Mouse (Mus musculus): Measurements from ENCODE around the gene Dlgap4. TPM values are rescaled to one million over a fixed set of nuclear protein-coding genes. Genes with fewer than 3 reads are reported as not detected.

Gene Dlgap4
- total and polyA plus RNA-seq, 3 experiments: 12.4 to 38.5 (median 12.7) TPM

GRCm38 (mm10) chr2:156737976-156738375 lies 124.5 kb downstream of the Dlgap4 start:
- no peak for DNase-seq (ENCODE audit: extremely low read depth)
- Histone ChIP-seq H3K27me3 (replicated peaks) (no peaks in the 10 kb centered on the region), H3K27ac (ENCODE audit: insufficient read depth, low read depth) (no peak overlapping the region), H3K4me2 (ENCODE audit: insufficient read depth, low read depth, poor library complexity, severe bottlenecking) (no peak overlapping the region), H3K36me3 (replicated peaks in 1 of 2; ENCODE audit: control insufficient read depth in 1 of 2, insufficient read depth in 1 of 2, low read length in 1 of 2) (peaks cover 0 to 35% of the 10 kb centered on the region in 2 experiments), H3K79me2 (replicated peaks; ENCODE audit: control insufficient read depth, extremely low read depth, insufficient read depth, poor library complexity, severe bottlenecking) (no peaks in the 10 kb centered on the region), H3K9ac (ENCODE audit: insufficient read depth, low read depth) (no peak overlapping the region), H3K4me1 (ENCODE audit: control insufficient read depth in 1 of 2, insufficient read depth in 2 of 2) (peaks cover 18 to 90% of the 10 kb centered on the region in 2 experiments), H3K4me3 (replicated peaks in 1 of 3; ENCODE audit: low read depth in 2 of 3, low read length in 2 of 3, poor library complexity in 1 of 3) (no peak overlapping the region), H3K9me3 (replicated peaks; ENCODE audit: low read length) (no peaks in the 10 kb centered on the region)
- in situ Hi-C loops (cut with MboI; ENCODE audit: low pct_ligation_motif_present, low pct_unique_long_range_greater_than_20kb, low sequenced_read_pairs) (no loop called here), dilution Hi-C loops (cut with MboI; ENCODE audit: extremely low pct_ligation_motif_present, extremely low pct_unique_long_range_greater_than_20kb, low sequenced_read_pairs) (no loop called here)
- TF ChIP-seq E2F4 (IDR thresholded peaks at IDR 0.05; ENCODE audit: insufficient replicate concordance, low read depth, low read length) (no peak), ELF1 (IDR thresholded peaks at IDR 0.05; ENCODE audit: low read depth, low read length) (no peak), IRF4 (IDR thresholded peaks at IDR 0.05; ENCODE audit: low read depth, low read length) (no peak), JUND (conservative IDR thresholded peaks at IDR 0.05; ENCODE audit: low read depth, low read length) (no peak), PAX5 (IDR thresholded peaks at IDR 0.05; ENCODE audit: low read length) (no peak), RCOR1 (conservative IDR thresholded peaks at IDR 0.05; ENCODE audit: low read depth, low read length) (no peak), EP300 (IDR thresholded peaks at IDR 0.05; ENCODE audit: low read length) (no peak)

DNA sequence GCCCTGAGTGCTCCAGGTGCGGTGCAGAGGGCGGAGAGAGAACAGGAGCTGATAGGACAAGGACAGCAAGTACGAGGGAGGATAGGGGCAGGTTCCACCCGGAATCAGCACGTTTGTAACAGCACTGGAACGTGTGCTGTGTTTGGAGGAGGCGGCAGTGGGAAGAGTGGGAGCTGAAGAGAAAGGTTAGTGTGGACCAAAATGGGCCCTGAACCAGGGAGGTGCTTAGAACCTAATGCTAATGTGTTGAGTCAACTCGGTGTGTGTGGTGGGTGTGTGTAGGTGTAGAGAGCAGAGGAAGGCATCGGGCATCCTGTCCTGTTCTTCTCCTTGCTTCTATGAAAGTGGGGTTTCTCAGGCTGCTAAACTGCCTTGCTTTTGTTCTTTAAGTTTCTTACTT lies 127.8 kb downstream of the Dlgap4 start:
- Histone ChIP-seq H3K9me3 (replicated peaks; ENCODE audit: low read length) (no peaks in the 10 kb centered on the region), H3K27me3 (replicated peaks) (no peaks in the 10 kb centered on the region), H3K4me3 (replicated peaks in 1 of 3; ENCODE audit: low read depth in 2 of 3, low read length in 2 of 3, poor library complexity in 1 of 3) (no peak overlapping the region), H3K36me3 (replicated peaks in 1 of 2; ENCODE audit: control insufficient read depth in 1 of 2, insufficient read depth in 1 of 2, low read length in 1 of 2) (peaks cover 2 to 50% of the 10 kb centered on the region in 2 experiments), H3K79me2 (replicated peaks; ENCODE audit: control insufficient read depth, extremely low read depth, insufficient read depth, poor library complexity, severe bottlenecking) (no peaks in the 10 kb centered on the region), H3K9ac (ENCODE audit: insufficient read depth, low read depth) (no peak overlapping the region), H3K4me2 (ENCODE audit: insufficient read depth, low read depth, poor library complexity, severe bottlenecking) (no peak overlapping the region), H3K27ac (ENCODE audit: insufficient read depth, low read depth) (no peak overlapping the region), H3K4me1 (ENCODE audit: control insufficient read depth in 1 of 2, insufficient read depth in 2 of 2) (peaks cover 25 to 84% of the 10 kb centered on the region in 2 experiments)
- in situ Hi-C loops (cut with MboI; ENCODE audit: low pct_ligation_motif_present, low pct_unique_long_range_greater_than_20kb, low sequenced_read_pairs): no loop called here
- TF ChIP-seq SIN3A (IDR thresholded peaks at IDR 0.05; ENCODE audit: low read length) (no peak), ZC3H11A (IDR thresholded peaks at IDR 0.05; ENCODE audit: low read depth, low read length) (no peak), EP300 (IDR thresholded peaks at IDR 0.05; ENCODE audit: low read length) (no peak), E2F4 (IDR thresholded peaks at IDR 0.05; ENCODE audit: insufficient replicate concordance, low read depth, low read length) (no peak), IRF4 (IDR thresholded peaks at IDR 0.05; ENCODE audit: low read depth, low read length) (no peak)
- dilution Hi-C loops (cut with MboI; ENCODE audit: extremely low pct_ligation_motif_present, extremely low pct_unique_long_range_greater_than_20kb, low sequenced_read_pairs): no loop called here
- DNase-seq (ENCODE audit: extremely low read depth): no peak

DNA sequence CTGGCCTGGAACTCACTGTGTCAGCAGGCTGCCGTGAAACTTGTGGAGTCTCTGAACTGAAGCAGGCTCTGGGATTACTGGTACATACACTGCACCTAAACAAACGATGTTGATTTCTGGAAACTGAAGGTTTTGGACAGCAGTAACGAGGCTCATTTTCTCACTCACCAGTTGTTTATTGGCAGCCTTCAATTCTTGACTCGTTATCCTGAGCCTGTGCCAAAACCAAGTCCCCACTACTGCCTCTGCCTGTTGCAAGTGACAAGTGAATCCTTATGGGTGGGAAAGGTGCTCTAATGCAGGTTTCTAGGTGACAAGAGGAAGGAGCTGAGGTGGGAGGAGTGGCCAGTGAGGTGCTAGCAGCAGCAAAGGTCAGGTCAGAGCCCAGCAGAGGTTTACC lies 128.5 kb downstream of the Dlgap4 start:
- in situ Hi-C loops (cut with MboI; ENCODE audit: low pct_ligation_motif_present, low pct_unique_long_range_greater_than_20kb, low sequenced_read_pairs) (no loop called here), dilution Hi-C loops (cut with MboI; ENCODE audit: extremely low pct_ligation_motif_present, extremely low pct_unique_long_range_greater_than_20kb, low sequenced_read_pairs) (no loop called here)
- H3K79me2 ChIP-seq (replicated peaks; ENCODE audit: control insufficient read depth, extremely low read depth, insufficient read depth, poor library complexity, severe bottlenecking): no peaks in the 10 kb centered on the region
- H3K27me3 ChIP-seq (replicated peaks): no peaks in the 10 kb centered on the region
- no peak for DNase-seq (ENCODE audit: extremely low read depth)
- TF ChIP-seq CHD2 (IDR thresholded peaks at IDR 0.05; ENCODE audit: low read length): no peak
- no peak for TF ChIP-seq EP300 (IDR thresholded peaks at IDR 0.05; ENCODE audit: low read length)
- no peak for TF ChIP-seq KAT2A (IDR thresholded peaks at IDR 0.05; ENCODE audit: insufficient replicate concordance, low read length)
- no peak for TF ChIP-seq ZKSCAN1 (IDR thresholded peaks at IDR 0.05; ENCODE audit: borderline replicate concordance, low read depth, low read length)
- no peak for TF ChIP-seq SIN3A (IDR thresholded peaks at IDR 0.05; ENCODE audit: low read length)
- no peak for TF ChIP-seq IRF4 (IDR thresholded peaks at IDR 0.05; ENCODE audit: low read depth, low read length)
- TF ChIP-seq MEF2A (IDR thresholded peaks at IDR 0.05; ENCODE audit: borderline replicate concordance, low read depth, low read length): no peak
- no peak for TF ChIP-seq GABPA (IDR thresholded peaks at IDR 0.05; ENCODE audit: insufficient replicate concordance, low read depth, low read length)
- no peak for TF ChIP-seq POLR2AphosphoS2 (IDR thresholded peaks at IDR 0.05; ENCODE audit: low read depth, low read length)
- no peak for TF ChIP-seq RCOR1 (conservative IDR thresholded peaks at IDR 0.05; ENCODE audit: low read depth, low read length)
- TF ChIP-seq UBTF (IDR thresholded peaks at IDR 0.05; ENCODE audit: low read depth, low read length): no peak
- TF ChIP-seq MAFK (IDR thresholded peaks at IDR 0.05; ENCODE audit: insufficient replicate concordance, low read length): no peak
- H3K36me3 ChIP-seq (replicated peaks in 1 of 2; ENCODE audit: control insufficient read depth in 1 of 2, insufficient read depth in 1 of 2, low read length in 1 of 2): peaks cover 5 to 56% of the 10 kb centered on the region in 2 experiments
- no peak overlapping the region for H3K4me3 ChIP-seq (replicated peaks in 1 of 3; ENCODE audit: low read depth in 2 of 3, low read length in 2 of 3, poor library complexity in 1 of 3)
- H3K9me3 ChIP-seq (replicated peaks; ENCODE audit: low read length): no peaks in the 10 kb centered on the region
- H3K4me1 ChIP-seq (ENCODE audit: control insufficient read depth in 1 of 2, insufficient read depth in 2 of 2): peaks cover 20 to 76% of the 10 kb centered on the region in 2 experiments
- no peak overlapping the region for H3K27ac ChIP-seq (ENCODE audit: insufficient read depth, low read depth)
- H3K9ac ChIP-seq (ENCODE audit: insufficient read depth, low read depth): no peak overlapping the region
- H3K4me2 ChIP-seq (ENCODE audit: insufficient read depth, low read depth, poor library complexity, severe bottlenecking): no peak overlapping the region
